Mouse (Mus musculus): Measurements from ENCODE around the gene Ahdc1. TPM values are rescaled to one million over a fixed set of nuclear protein-coding genes. Genes with fewer than 3 reads are reported as not detected.
A peak's percentile ranks its signal among the peaks of the same experiment; 100 is the strongest.

Ahdc1 gene
- polyA plus RNA-seq, 2 experiments: 0.53 to 1.3 TPM

GRCm38 (mm10) chr4:133104194-133104569, 93.1 kb downstream of the Ahdc1 start:
- H3K9me3 ChIP-seq (ENCODE audit: control insufficient read depth, low read length): no peaks in the 10 kb centered on the region
- H3K9ac ChIP-seq (replicated peaks): no peak overlapping the region
- H3K4me1 ChIP-seq (replicated peaks; ENCODE audit: control insufficient read depth in 2 of 2, insufficient read depth in 2 of 2, low read length in 1 of 2): peaks cover 0 to 10% of the 10 kb centered on the region in 2 experiments; a peak in 2 of 4 replicates
- H3K4me2 ChIP-seq (ENCODE audit: low read depth): no peak overlapping the region
- no peak for DNase-seq (ENCODE audit: low read depth in 3 of 3, low spot score in 3 of 3)
- H3K27ac ChIP-seq: no peak overlapping the region
- no peaks in the 10 kb centered on the region for H3K36me3 ChIP-seq (replicated peaks; ENCODE audit: control insufficient read depth, insufficient read depth, low read depth)
- TF ChIP-seq CTCF (IDR thresholded peaks at IDR 0.05; ENCODE audit: low read depth) (no peak), EP300 (IDR thresholded peaks at IDR 0.05; ENCODE audit: low read depth) (no peak)
- no peak overlapping the region for H3K4me3 ChIP-seq (ENCODE audit: insufficient read depth in 1 of 2, low read depth in 2 of 2, low read length in 2 of 2)
- H3K27me3 ChIP-seq (ENCODE audit: control insufficient read depth, insufficient read depth, low read length): no peaks in the 10 kb centered on the region
- ATAC-seq (ENCODE audit: insufficient read depth): no peak
- 42% methylated on average over 10 of the region's 10 CpGs for WGBS (ENCODE audit: insufficient replicate concordance)

GRCm38 (mm10) chr4:133106691-133107090, 95.6 kb downstream of the Ahdc1 start:
- no peaks in the 10 kb centered on the region for H3K36me3 ChIP-seq (replicated peaks; ENCODE audit: control insufficient read depth, insufficient read depth, low read depth)
- ATAC-seq (ENCODE audit: insufficient read depth): no peak
- no peaks in the 10 kb centered on the region for H3K27me3 ChIP-seq (ENCODE audit: control insufficient read depth, insufficient read depth, low read length)
- TF ChIP-seq CTCF (IDR thresholded peaks at IDR 0.05; ENCODE audit: low read depth) (no peak), EP300 (IDR thresholded peaks at IDR 0.05; ENCODE audit: low read depth) (no peak)
- 88% methylated on average over 7 of the region's 7 CpGs for WGBS (ENCODE audit: insufficient replicate concordance)
- no peak for DNase-seq (ENCODE audit: low read depth in 3 of 3, low spot score in 3 of 3)
- no peak overlapping the region for H3K4me3 ChIP-seq (ENCODE audit: insufficient read depth in 1 of 2, low read depth in 2 of 2, low read length in 2 of 2)
- H3K9ac ChIP-seq (replicated peaks): no peak overlapping the region
- peaks cover 0 to 10% of the 10 kb centered on the region in 2 experiments; a peak in 2 of 4 replicates for H3K4me1 ChIP-seq (replicated peaks; ENCODE audit: control insufficient read depth in 2 of 2, insufficient read depth in 2 of 2, low read length in 1 of 2)
- no peak overlapping the region for H3K4me2 ChIP-seq (ENCODE audit: low read depth)
- no peaks in the 10 kb centered on the region for H3K9me3 ChIP-seq (ENCODE audit: control insufficient read depth, low read length)
- H3K27ac ChIP-seq: no peak overlapping the region

DNA sequence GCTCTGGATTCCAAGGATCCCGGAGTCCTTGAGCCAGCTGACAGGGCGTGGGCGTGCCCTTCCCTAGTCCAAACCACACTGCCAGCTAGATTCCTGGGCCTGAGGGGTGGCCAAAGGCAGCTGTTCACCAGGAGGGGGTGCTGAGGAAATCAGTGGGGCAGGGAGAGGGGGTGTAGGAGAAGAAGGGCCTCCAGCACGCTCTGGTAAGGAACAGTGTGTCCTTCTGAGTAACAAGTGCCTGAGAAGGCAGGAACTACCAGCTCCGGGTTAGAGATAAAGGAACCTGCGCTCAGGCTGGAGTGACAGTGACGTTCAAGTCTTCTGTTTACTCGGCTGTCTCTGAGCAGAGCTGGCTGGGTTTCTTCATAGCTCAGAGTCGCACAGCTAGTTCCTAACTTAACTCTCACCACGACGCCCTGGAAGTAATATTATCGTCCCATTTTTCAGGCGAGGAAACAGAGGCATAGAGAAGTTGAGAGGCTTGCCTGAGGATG, 96.8 kb downstream of the Ahdc1 start:
- Histone ChIP-seq H3K27me3 (ENCODE audit: control insufficient read depth, insufficient read depth, low read length) (no peaks in the 10 kb centered on the region), H3K9me3 (ENCODE audit: control insufficient read depth, low read length) (no peaks in the 10 kb centered on the region), H3K4me2 (ENCODE audit: low read depth) (no peak overlapping the region), H3K4me3 (ENCODE audit: insufficient read depth in 1 of 2, low read depth in 2 of 2, low read length in 2 of 2) (no peak overlapping the region), H3K9ac (replicated peaks) (no peak overlapping the region), H3K4me1 (replicated peaks; ENCODE audit: control insufficient read depth in 2 of 2, insufficient read depth in 2 of 2, low read length in 1 of 2) (peaks cover 0 to 10% of the 10 kb centered on the region in 2 experiments; a peak in 2 of 4 replicates), H3K36me3 (replicated peaks; ENCODE audit: control insufficient read depth, insufficient read depth, low read depth) (no peaks in the 10 kb centered on the region), H3K27ac (no peak overlapping the region)
- no peak for ATAC-seq (ENCODE audit: insufficient read depth)
- no peak for DNase-seq (ENCODE audit: low read depth in 3 of 3, low spot score in 3 of 3)
- 29% methylated on average over 13 of the region's 13 CpGs for whole genome bisulfite sequencing (ENCODE audit: insufficient replicate concordance)
- TF ChIP-seq CTCF (IDR thresholded peaks at IDR 0.05; ENCODE audit: low read depth) (0 out of 2 replicates have a peak, but pooled peaks have one; percentile 6), EP300 (IDR thresholded peaks at IDR 0.05; ENCODE audit: low read depth) (no peak)

DNA sequence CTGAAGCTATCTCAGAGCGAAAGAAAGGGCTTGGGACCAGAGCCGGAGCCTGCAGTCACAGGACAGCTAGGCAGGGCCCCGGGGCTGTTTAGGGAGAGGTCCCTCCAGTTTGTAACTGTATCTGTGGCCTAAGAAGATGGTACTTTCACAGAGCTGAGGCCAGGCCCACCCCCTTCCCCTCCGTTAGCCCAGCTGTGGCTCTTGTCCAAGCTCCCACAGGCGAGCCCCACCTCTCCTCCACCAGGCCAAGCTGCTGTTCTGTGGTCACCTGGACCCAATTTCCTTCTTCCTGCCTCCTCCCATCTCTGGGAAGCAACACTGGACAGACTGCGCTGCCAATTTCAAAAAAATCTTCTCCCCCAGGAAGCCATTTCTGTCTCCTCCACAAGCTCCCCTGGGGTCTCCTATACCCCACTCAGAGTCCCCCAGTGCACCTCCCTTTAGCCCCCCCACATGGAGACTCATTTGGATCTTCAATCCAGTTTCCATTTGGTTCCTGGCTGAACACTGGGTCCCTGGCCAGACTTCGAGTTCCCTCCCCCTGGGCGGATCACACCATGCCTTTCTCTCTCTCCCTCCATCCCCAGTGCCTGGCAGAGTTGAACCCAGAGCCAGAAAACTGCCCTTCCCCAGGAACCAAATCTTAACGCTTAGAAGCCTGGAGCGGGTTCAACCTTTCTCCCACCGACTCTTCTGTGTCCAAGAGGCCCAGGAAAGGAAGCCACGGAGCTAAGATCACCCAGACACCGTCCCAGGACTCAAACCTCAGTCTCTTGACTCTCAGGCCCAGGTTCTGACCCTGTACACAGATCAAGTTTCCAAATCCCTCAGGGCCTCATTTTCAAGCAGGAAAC, 97.6 kb downstream of the Ahdc1 start:
- H3K36me3 ChIP-seq (replicated peaks; ENCODE audit: control insufficient read depth, insufficient read depth, low read depth): no peaks in the 10 kb centered on the region
- H3K4me1 ChIP-seq (replicated peaks; ENCODE audit: control insufficient read depth in 2 of 2, insufficient read depth in 2 of 2, low read length in 1 of 2): peaks cover 0 to 6% of the 10 kb centered on the region in 2 experiments; a peak in 1 of 4 replicates
- WGBS (ENCODE audit: insufficient replicate concordance): 73% methylated on average over 13 of the region's 13 CpGs
- no peaks in the 10 kb centered on the region for H3K9me3 ChIP-seq (ENCODE audit: control insufficient read depth, low read length)
- no peak for TF ChIP-seq EP300 (IDR thresholded peaks at IDR 0.05; ENCODE audit: low read depth)
- no peak for TF ChIP-seq CTCF (IDR thresholded peaks at IDR 0.05; ENCODE audit: low read depth)
- no peak overlapping the region for H3K4me2 ChIP-seq (ENCODE audit: low read depth)
- no peak overlapping the region for H3K27ac ChIP-seq
- DNase-seq (ENCODE audit: low read depth in 3 of 3, low spot score in 3 of 3) (no peak), ATAC-seq (ENCODE audit: insufficient read depth) (no peak)
- no peak overlapping the region for H3K9ac ChIP-seq (replicated peaks)
- no peaks in the 10 kb centered on the region for H3K27me3 ChIP-seq (ENCODE audit: control insufficient read depth, insufficient read depth, low read length)
- H3K4me3 ChIP-seq (ENCODE audit: insufficient read depth in 1 of 2, low read depth in 2 of 2, low read length in 2 of 2): no peak overlapping the region

DNA sequence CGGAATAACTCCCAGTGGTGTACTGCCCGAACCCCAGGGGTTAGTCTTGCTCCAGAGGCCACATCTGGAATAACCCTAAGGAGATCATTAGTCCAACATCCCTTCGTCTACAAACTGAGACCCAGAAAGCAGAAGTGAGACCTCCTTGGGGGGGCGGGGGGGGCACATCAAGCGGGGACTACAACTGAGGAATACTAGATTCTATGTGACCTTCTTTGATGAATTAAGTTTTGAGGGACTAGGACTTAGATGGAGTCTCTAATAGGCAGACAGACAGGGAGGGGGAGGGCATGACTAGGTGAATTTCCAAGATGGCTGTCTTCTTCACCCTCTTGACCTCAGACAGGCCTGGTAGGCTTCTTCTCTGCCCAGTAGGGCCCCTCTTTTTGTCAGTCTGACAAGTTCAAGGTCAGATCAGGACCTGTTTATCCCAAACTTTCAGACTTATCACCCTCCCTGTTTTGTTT, 98.3 kb downstream of the Ahdc1 start:
- 61% methylated on average over 5 of the region's 5 CpGs for WGBS (ENCODE audit: insufficient replicate concordance)
- H3K27me3 ChIP-seq (ENCODE audit: control insufficient read depth, insufficient read depth, low read length): no peaks in the 10 kb centered on the region
- no peak overlapping the region for H3K4me3 ChIP-seq (ENCODE audit: insufficient read depth in 1 of 2, low read depth in 2 of 2, low read length in 2 of 2)
- H3K27ac ChIP-seq: no peak overlapping the region
- DNase-seq (ENCODE audit: low read depth in 3 of 3, low spot score in 3 of 3) (no peak), ATAC-seq (ENCODE audit: insufficient read depth) (no peak)
- no peak overlapping the region for H3K4me2 ChIP-seq (ENCODE audit: low read depth)
- no peak overlapping the region for H3K9ac ChIP-seq (replicated peaks)
- no peaks in the 10 kb centered on the region for H3K36me3 ChIP-seq (replicated peaks; ENCODE audit: control insufficient read depth, insufficient read depth, low read depth)
- no peaks in the 10 kb centered on the region for H3K9me3 ChIP-seq (ENCODE audit: control insufficient read depth, low read length)
- TF ChIP-seq CTCF (IDR thresholded peaks at IDR 0.05; ENCODE audit: low read depth): no peak
- no peak for TF ChIP-seq EP300 (IDR thresholded peaks at IDR 0.05; ENCODE audit: low read depth)
- H3K4me1 ChIP-seq (replicated peaks; ENCODE audit: control insufficient read depth in 2 of 2, insufficient read depth in 2 of 2, low read length in 1 of 2): peaks cover 0 to 3% of the 10 kb centered on the region in 2 experiments; a peak in 1 of 4 replicates

All from liver, embryonic 14.5 days (tissue).